Mouse (Mus musculus): ENCODE measurements at regions not wholly inside any gene's neighbourhood (a gene's known extent, or its start where the extent isn't known, plus 50 kb on each side); places are given as distances from the start of the nearest gene placed in this dataset.
"Not testable (repeated sequence)": the region's sequence is repeated elsewhere in the genome, so short reads cannot be mapped to it uniquely, and the experiment has no call there.

- Histone ChIP-seq H3K4me2 (ENCODE audit: low read length) (no peak overlapping the region), H3K27me3 (ENCODE audit: control insufficient read depth, insufficient read depth, low read length) (no peaks in the 10 kb centered on the region), H3K9ac (ENCODE audit: low read length) (no peak overlapping the region), H3K27ac (replicated peaks in 1 of 2; ENCODE audit: control insufficient read depth in 1 of 2, insufficient read depth in 1 of 2, low read depth in 2 of 2, low read length in 2 of 2) (no peak overlapping the region), H3K4me1 (ENCODE audit: control insufficient read depth in 2 of 2, insufficient read depth in 2 of 2, low read length in 2 of 2) (no peaks in the 10 kb centered on the region), H3K4me3 (ENCODE audit: control insufficient read depth in 1 of 2, insufficient read depth in 1 of 2, low read depth in 1 of 2, low read length in 2 of 2) (no peak overlapping the region), H3K36me3 (ENCODE audit: control insufficient read depth, insufficient read depth, low read length) (no peaks in the 10 kb centered on the region), H3K9me3 (ENCODE audit: control insufficient read depth, low read length) (no peaks in the 10 kb centered on the region)
- WGBS: 79% methylated on average over 3 of the region's 3 CpGs
- no peak for ATAC-seq (ENCODE audit: insufficient number of reproducible peaks, insufficient read depth, low FRiP score, low read depth)
Measured at GRCm38 (mm10) chr14:18476795-18477320, 145.2 kb upstream of the Ube2e1 start.

- Histone ChIP-seq H3K4me1 (ENCODE audit: control insufficient read depth in 2 of 2, insufficient read depth in 2 of 2, low read length in 2 of 2) (no peaks in the 10 kb centered on the region; a peak in 1 of 4 replicates), H3K4me2 (ENCODE audit: low read length) (no peak overlapping the region), H3K9me3 (ENCODE audit: control insufficient read depth, low read length) (no peaks in the 10 kb centered on the region), H3K27me3 (ENCODE audit: control insufficient read depth, insufficient read depth, low read length) (no peaks in the 10 kb centered on the region), H3K9ac (ENCODE audit: low read length) (no peak overlapping the region), H3K36me3 (ENCODE audit: control insufficient read depth, insufficient read depth, low read length) (no peaks in the 10 kb centered on the region), H3K27ac (replicated peaks in 1 of 2; ENCODE audit: control insufficient read depth in 1 of 2, insufficient read depth in 1 of 2, low read depth in 2 of 2, low read length in 2 of 2) (no peak overlapping the region), H3K4me3 (ENCODE audit: control insufficient read depth in 1 of 2, insufficient read depth in 1 of 2, low read depth in 1 of 2, low read length in 2 of 2) (no peak overlapping the region)
- ATAC-seq (ENCODE audit: insufficient number of reproducible peaks, insufficient read depth, low FRiP score, low read depth): no peak
- WGBS: 47% methylated on average over 3 of the region's 3 CpGs
Measured at GRCm38 (mm10) chr14:18468611-18469010, 137.0 kb upstream of the Ube2e1 start.

- not testable (repeated sequence) for H3K9ac ChIP-seq (ENCODE audit: low read length); H3K4me2 ChIP-seq (ENCODE audit: low read length); H3K4me3 ChIP-seq (ENCODE audit: control insufficient read depth in 1 of 2, insufficient read depth in 1 of 2, low read depth in 1 of 2, low read length in 2 of 2); H3K36me3 ChIP-seq (ENCODE audit: control insufficient read depth, insufficient read depth, low read length); H3K9me3 ChIP-seq (ENCODE audit: control insufficient read depth, low read length); H3K27me3 ChIP-seq (ENCODE audit: control insufficient read depth, insufficient read depth, low read length); H3K4me1 ChIP-seq (ENCODE audit: control insufficient read depth in 2 of 2, insufficient read depth in 2 of 2, low read length in 2 of 2); ATAC-seq (ENCODE audit: insufficient number of reproducible peaks, insufficient read depth, low FRiP score, low read depth); H3K27ac ChIP-seq (replicated peaks in 1 of 2; ENCODE audit: control insufficient read depth in 1 of 2, insufficient read depth in 1 of 2, low read depth in 2 of 2, low read length in 2 of 2)
- WGBS: 72% methylated on average over 4 of the region's 4 CpGs
Measured at GRCm38 (mm10) chr14:18466864-18467263, 135.2 kb upstream of the Ube2e1 start.

GRCm38 (mm10) chr14:18464199-18464598 lies 132.5 kb upstream of the Ube2e1 start:
- H3K4me3 ChIP-seq (ENCODE audit: control insufficient read depth in 1 of 2, insufficient read depth in 1 of 2, low read depth in 1 of 2, low read length in 2 of 2); H3K36me3 ChIP-seq (ENCODE audit: control insufficient read depth, insufficient read depth, low read length); H3K27ac ChIP-seq (replicated peaks in 1 of 2; ENCODE audit: control insufficient read depth in 1 of 2, insufficient read depth in 1 of 2, low read depth in 2 of 2, low read length in 2 of 2); ATAC-seq (ENCODE audit: insufficient number of reproducible peaks, insufficient read depth, low FRiP score, low read depth); H3K4me1 ChIP-seq (ENCODE audit: control insufficient read depth in 2 of 2, insufficient read depth in 2 of 2, low read length in 2 of 2); H3K9me3 ChIP-seq (ENCODE audit: control insufficient read depth, low read length); H3K9ac ChIP-seq (ENCODE audit: low read length); H3K27me3 ChIP-seq (ENCODE audit: control insufficient read depth, insufficient read depth, low read length): not testable (repeated sequence)
- peak overlapping the region; percentile 56 for H3K4me2 ChIP-seq (ENCODE audit: low read length)
- 16% methylated on average over 5 of the region's 5 CpGs for WGBS

- H3K9me3 ChIP-seq (ENCODE audit: control insufficient read depth, low read length): no peaks in the 10 kb centered on the region
- peak overlapping the region; percentile 56 for H3K4me2 ChIP-seq (ENCODE audit: low read length)
- ATAC-seq (ENCODE audit: insufficient number of reproducible peaks, insufficient read depth, low FRiP score, low read depth): no peak
- no peak overlapping the region for H3K9ac ChIP-seq (ENCODE audit: low read length)
- H3K4me3 ChIP-seq (ENCODE audit: control insufficient read depth in 1 of 2, insufficient read depth in 1 of 2, low read depth in 1 of 2, low read length in 2 of 2): peak overlapping the region; percentile 8 to 21; a peak in 3 of 4 replicates
- no peak overlapping the region for H3K27ac ChIP-seq (replicated peaks in 1 of 2; ENCODE audit: control insufficient read depth in 1 of 2, insufficient read depth in 1 of 2, low read depth in 2 of 2, low read length in 2 of 2)
- H3K4me1 ChIP-seq (ENCODE audit: control insufficient read depth in 2 of 2, insufficient read depth in 2 of 2, low read length in 2 of 2): no peaks in the 10 kb centered on the region; a peak in 1 of 4 replicates
- H3K36me3 ChIP-seq (ENCODE audit: control insufficient read depth, insufficient read depth, low read length): no peaks in the 10 kb centered on the region
- 24% methylated on average over 14 of the region's 14 CpGs for WGBS
- no peaks in the 10 kb centered on the region for H3K27me3 ChIP-seq (ENCODE audit: control insufficient read depth, insufficient read depth, low read length)
Measured at GRCm38 (mm10) chr14:18463230-18463873, 131.7 kb upstream of the Ube2e1 start.

GRCm38 (mm10) chr14:18462381-18462780 lies 130.7 kb upstream of the Ube2e1 start:
- no peaks in the 10 kb centered on the region for H3K9me3 ChIP-seq (ENCODE audit: control insufficient read depth, low read length)
- H3K9ac ChIP-seq (ENCODE audit: low read length): no peak overlapping the region
- no peak overlapping the region for H3K4me3 ChIP-seq (ENCODE audit: control insufficient read depth in 1 of 2, insufficient read depth in 1 of 2, low read depth in 1 of 2, low read length in 2 of 2)
- H3K4me1 ChIP-seq (ENCODE audit: control insufficient read depth in 2 of 2, insufficient read depth in 2 of 2, low read length in 2 of 2): no peaks in the 10 kb centered on the region; a peak in 1 of 4 replicates
- H3K27ac ChIP-seq (replicated peaks in 1 of 2; ENCODE audit: control insufficient read depth in 1 of 2, insufficient read depth in 1 of 2, low read depth in 2 of 2, low read length in 2 of 2): no peak overlapping the region
- 83% methylated on average over 4 of the region's 4 CpGs for WGBS
- no peaks in the 10 kb centered on the region for H3K27me3 ChIP-seq (ENCODE audit: control insufficient read depth, insufficient read depth, low read length)
- ATAC-seq (ENCODE audit: insufficient number of reproducible peaks, insufficient read depth, low FRiP score, low read depth): no peak
- no peaks in the 10 kb centered on the region for H3K36me3 ChIP-seq (ENCODE audit: control insufficient read depth, insufficient read depth, low read length)
- H3K4me2 ChIP-seq (ENCODE audit: low read length): no peak overlapping the region

- Histone ChIP-seq H3K4me2 (ENCODE audit: low read length) (no peak overlapping the region), H3K9me3 (ENCODE audit: control insufficient read depth, low read length) (no peaks in the 10 kb centered on the region), H3K4me1 (ENCODE audit: control insufficient read depth in 2 of 2, insufficient read depth in 2 of 2, low read length in 2 of 2) (no peaks in the 10 kb centered on the region), H3K27ac (replicated peaks in 1 of 2; ENCODE audit: control insufficient read depth in 1 of 2, insufficient read depth in 1 of 2, low read depth in 2 of 2, low read length in 2 of 2) (no peak overlapping the region), H3K4me3 (ENCODE audit: control insufficient read depth in 1 of 2, insufficient read depth in 1 of 2, low read depth in 1 of 2, low read length in 2 of 2) (no peak overlapping the region), H3K27me3 (ENCODE audit: control insufficient read depth, insufficient read depth, low read length) (no peaks in the 10 kb centered on the region), H3K36me3 (ENCODE audit: control insufficient read depth, insufficient read depth, low read length) (no peaks in the 10 kb centered on the region), H3K9ac (ENCODE audit: low read length) (no peak overlapping the region)
- WGBS: 55% methylated on average over 1 of the region's 1 CpGs
- ATAC-seq (ENCODE audit: insufficient number of reproducible peaks, insufficient read depth, low FRiP score, low read depth): no peak
Measured at GRCm38 (mm10) chr14:18448666-18449065, 117.0 kb upstream of the Ube2e1 start.

GRCm38 (mm10) chr14:18444492-18444891 lies 112.8 kb upstream of the Ube2e1 start:
- H3K9me3 ChIP-seq (ENCODE audit: control insufficient read depth, low read length): no peaks in the 10 kb centered on the region
- no peak overlapping the region for H3K4me3 ChIP-seq (ENCODE audit: control insufficient read depth in 1 of 2, insufficient read depth in 1 of 2, low read depth in 1 of 2, low read length in 2 of 2)
- H3K27ac ChIP-seq (replicated peaks in 1 of 2; ENCODE audit: control insufficient read depth in 1 of 2, insufficient read depth in 1 of 2, low read depth in 2 of 2, low read length in 2 of 2): no peak overlapping the region
- H3K9ac ChIP-seq (ENCODE audit: low read length): no peak overlapping the region
- no peak for ATAC-seq (ENCODE audit: insufficient number of reproducible peaks, insufficient read depth, low FRiP score, low read depth)
- H3K4me2 ChIP-seq (ENCODE audit: low read length): no peak overlapping the region
- no peaks in the 10 kb centered on the region for H3K36me3 ChIP-seq (ENCODE audit: control insufficient read depth, insufficient read depth, low read length)
- no peaks in the 10 kb centered on the region for H3K27me3 ChIP-seq (ENCODE audit: control insufficient read depth, insufficient read depth, low read length)
- H3K4me1 ChIP-seq (ENCODE audit: control insufficient read depth in 2 of 2, insufficient read depth in 2 of 2, low read length in 2 of 2): no peaks in the 10 kb centered on the region
- 63% methylated on average over 1 of the region's 1 CpGs for WGBS

All from heart, embryonic 14.5 days (tissue).